Mouse (Mus musculus) spleen, adult 10 weeks (tissue): ENCODE measurements around the gene Cops6. TPM values are rescaled to one million over a fixed set of nuclear protein-coding genes. Genes with fewer than 3 reads are reported as not detected.

Experiments
- polyA plus RNA-seq: library from polyadenylated mRNA; stranded (reverse); fragments of 350-450 nt; fragmentation: Illumina TruSeq; extraction: RNeasy Lipid Tissue Mini Kit (QIAGEN cat#74804); gene quantifications from one replicate; pipeline ENCODE4 v1.2.3, GENCODE M21; 2015; ENCODE audit warnings: low replicate concordance; ENCODE audit not compliant: insufficient read depth

Cops6 gene
- 87.2 TPM for polyA plus RNA-seq

DNA sequence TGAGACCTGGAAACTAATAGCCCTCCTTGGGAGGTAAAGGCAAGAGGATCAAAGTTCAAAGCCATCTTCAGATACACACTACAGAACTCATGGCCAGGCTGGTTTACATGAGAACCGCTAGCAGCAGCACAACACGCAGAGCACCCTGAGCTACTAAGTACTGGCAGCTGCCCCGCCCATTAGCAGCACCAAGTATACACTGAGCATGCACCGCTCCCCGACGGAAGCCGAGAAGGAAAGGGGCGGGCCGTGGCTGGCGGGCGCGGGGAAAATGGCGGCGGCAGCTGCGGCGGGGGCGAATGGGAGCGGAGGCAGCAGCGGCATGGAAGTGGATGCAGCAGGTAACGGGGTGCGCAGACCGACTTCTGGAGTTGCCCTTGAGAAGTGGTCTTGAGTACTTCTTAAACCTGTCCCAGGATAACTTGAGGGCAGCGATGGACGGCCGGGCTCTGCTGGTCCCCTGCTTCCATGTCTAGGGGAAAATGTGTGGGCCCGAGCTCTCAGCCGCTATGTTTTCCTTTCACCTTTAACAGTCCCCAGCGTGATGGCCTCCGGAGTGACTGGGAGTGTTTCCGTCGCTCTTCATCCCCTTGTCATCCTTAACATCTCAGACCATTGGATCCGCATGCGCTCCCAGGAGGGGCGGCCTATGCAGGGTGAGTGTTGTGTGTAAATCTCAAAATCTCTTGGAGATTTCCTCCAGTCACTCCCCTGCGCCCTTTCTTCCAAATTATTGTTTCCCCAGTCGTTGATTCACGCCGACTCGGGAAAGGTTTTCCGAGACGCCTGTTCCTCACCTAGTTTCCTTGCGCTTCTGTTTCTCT, at the start of gene Cops6:
Gene Cops6, plus strand, starts transcription at position 230 of the 824 bp plus-strand sequence.

DNA sequence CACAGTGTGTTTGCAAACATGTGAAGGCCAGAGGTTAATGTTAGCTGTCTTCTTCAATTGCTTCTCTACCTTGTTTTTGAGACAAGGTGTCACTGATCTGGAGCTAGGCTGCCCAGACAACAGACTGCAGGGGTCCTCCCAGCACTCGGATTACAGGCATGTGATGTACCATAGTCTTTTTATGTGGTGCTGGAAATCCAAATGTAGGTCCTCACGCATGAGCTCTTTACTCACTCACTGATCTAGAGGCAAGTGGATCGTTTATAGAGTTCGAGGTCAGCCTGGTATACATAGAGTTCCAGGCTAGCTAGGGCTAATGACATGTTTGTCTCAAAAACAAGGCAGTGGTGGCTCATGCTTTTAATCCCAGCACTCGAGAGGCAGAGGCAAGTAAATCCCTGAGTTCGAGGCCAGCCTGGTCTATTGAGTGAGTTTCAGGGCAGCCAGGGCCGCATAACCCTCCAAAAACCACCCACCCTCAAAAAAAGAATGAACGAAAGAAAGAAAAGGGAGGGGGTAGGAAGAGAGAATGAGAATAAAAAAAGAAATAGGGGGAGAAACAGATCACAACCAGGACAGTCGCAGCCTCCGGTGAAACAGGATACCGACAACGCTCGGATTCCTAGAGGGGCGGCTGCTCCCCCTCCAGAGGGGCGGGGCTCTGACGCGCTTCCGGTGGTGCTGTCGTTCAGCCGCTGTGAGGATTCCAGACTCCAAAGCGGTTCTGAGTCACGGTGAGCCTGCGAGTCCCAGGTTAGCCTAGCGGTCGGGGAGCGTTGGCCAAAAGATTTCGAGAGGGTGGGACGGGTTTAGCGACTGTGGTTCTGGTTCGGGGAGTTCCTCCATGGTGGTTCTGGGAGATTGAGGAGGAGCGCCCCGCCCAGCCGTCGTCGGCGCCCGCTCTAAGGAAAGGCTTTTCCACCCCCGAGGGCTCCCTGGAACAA, 44.3 kb upstream of the Cops6 start, which contains the start of gene Zscan21:
Gene Zscan21, plus strand, starts transcription at position 649 of the 944 bp plus-strand sequence.

DNA sequence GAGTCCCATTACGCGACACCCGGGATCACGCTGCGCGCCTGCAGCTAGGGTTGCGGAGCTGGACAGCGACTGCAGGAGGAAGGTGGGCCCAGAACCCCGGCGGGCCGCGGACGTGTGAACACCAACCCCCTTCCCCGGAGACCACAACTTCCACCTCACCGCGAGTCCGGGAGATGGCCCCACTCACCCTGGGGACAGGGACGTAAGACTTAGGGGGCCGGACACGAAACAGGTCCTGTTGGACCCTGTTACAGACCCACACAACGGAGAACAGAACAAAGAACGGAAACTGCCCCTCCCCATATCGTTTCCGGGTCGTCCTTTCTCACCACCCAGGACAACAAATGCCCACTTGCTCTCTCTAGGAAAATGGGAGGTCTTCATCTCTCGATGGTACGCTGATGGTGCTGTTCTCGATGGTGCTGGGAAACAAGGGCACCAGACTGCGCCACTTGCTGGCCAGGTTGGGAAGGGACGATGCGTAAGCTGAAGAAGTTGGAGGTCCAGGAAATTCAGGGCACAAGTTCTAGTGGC, 5.4 kb upstream of the Cops6 start, which contains the start of gene Zfp113:
Gene Zfp113, minus strand, starts transcription at position 302 of the 534 bp plus-strand sequence.

DNA sequence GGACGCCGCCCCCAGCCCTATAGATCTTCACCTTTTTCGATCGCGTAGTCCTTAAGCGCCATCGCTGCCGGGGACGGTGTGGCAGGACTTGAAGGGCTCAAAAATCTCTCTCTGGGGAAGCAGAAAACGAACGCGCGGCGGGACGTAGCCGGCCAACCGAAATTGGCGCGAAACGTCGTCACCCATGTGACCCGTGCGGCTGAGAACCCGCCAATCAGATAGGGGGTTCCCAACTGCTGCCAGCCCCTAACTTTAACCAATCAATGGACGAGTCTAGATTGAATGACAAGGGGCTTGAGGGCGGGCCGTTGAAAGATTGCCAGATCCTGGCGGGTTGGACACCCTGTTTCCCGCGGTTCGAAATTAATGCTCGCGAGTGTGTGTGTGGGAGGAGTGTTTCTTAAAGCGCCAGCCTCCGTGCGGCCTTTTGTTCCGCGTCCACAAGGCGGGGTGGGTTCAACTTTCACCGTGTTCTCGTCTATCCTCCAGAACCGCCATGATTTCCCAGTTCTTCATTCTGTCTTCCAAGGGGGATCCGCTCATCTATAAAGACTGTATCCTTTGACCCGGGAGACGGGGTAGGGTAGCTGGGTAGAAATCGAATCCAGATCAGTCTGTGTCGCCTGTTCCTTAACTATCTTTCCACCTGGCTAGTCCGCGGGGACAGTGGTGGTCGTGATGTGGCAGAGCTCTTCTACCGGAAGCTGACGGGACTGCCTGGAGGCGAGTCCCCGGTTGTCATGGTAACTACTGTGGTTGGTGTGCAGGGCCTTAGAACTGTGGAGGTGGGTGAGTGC, 11.0 kb downstream of the Cops6 start, which contains the start of the genes Ap4m1 and Mcm7:
Gene Ap4m1, plus strand, starts transcription at position 308 of the 797 bp plus-strand sequence.
Gene Mcm7, minus strand, starts transcription at position 728 of the 797 bp plus-strand sequence.

DNA sequence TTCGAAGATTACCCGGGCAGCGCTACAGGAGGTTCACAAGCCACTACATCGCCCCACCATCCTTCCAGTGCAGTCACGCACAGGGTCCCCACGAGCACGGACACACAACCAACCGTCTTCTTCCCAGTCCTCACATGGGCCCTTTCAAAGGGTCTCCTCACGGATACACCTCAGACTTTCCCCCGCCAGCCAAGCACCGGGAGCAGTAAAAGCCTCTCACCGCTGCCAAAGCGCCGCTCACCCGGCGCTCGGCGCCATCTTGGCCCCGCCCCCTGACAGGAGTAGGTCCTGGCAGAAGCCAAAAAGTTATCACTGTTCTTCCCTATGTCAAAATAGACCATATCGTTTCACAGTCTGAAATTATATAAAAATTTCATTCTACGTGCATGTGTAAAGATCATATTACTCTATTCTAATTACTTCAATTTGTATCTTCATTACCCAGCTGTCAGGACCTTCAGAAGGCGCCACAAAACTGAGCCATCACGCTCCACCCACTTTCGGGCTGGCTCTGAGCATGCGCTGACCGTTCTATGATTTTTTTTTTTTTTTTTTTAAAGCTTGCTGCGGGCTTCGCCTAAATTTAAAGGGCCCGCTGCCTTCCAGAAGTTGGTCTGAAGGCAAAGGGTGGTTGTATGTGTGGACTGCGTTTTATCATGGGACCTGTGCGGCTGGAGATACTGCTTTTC, 26.2 kb downstream of the Cops6 start, which contains the start of the genes Taf6 and Cnpy4:
Gene Taf6, minus strand, starts transcription at position 502 of the 689 bp plus-strand sequence.
Gene Cnpy4, plus strand, starts transcription at position 536 of the 689 bp plus-strand sequence.

DNA sequence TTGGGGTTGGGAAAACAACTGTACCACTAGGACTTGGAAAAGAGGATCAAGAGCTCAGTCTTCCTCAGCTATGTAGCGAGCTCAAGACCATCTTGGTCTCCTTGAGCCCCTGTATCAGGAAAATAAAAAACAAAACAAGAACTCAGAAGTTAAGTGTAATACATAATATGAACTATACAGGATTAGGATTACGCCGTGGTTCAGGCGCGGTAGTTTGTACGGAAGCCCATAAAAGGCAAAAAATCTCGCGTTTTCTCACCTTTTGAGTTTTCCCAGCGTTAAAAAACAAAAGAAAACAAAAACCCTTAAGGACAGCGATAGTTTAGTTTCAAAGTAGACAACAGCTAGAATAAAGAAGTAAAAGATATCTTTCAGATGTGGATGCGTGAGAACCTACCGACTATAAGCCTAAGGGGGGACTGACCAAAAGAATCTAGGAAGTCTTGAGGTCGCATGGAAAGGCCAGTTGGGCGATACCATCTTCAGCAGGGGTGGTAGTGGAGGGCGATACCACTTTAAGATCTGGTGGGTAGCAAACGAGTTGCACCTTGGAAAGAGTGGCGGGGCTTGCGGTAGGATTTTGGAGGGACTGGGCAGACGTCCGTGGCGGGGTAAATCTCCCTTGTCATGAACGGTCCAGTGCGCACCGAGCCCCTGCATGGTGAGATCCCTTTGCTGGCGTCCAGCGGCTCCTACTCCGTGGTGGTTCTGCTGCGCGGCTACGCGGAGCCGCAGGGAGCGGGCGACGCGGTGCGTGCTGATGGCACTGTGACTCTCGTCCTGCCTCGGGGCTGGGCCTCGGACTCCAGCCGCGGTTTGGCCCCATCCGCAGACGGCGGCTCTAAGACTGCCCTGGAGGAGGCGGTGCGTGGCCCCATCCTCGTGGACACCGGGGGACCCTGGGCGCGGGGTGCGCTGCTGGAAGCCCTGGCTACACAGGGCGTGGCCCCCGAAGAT, 33.2 kb downstream of the Cops6 start, which contains the start of gene Mblac1:
Gene Mblac1, plus strand, starts transcription at position 544 of the 957 bp plus-strand sequence.

Other genes starting within 250 kb of the Cops6 start
- not detected for gene Cyp3a13, start 239.5 kb upstream of the Cops6 start, polyA plus RNA-seq
- gene Gjc3, start 198.0 kb upstream of the Cops6 start, polyA plus RNA-seq: not detected
- gene Azgp1, start 179.6 kb upstream of the Cops6 start, polyA plus RNA-seq: not detected
- not detected for gene Smok3a, start 139.8 kb upstream of the Cops6 start, polyA plus RNA-seq
- not detected for gene Smok3b, start 139.6 kb upstream of the Cops6 start, polyA plus RNA-seq
- gene Smok3c, start 107.9 kb upstream of the Cops6 start, polyA plus RNA-seq: not detected
- 13.1 TPM for gene Zkscan1, start 76.0 kb upstream of the Cops6 start, polyA plus RNA-seq
- 19.8 TPM for gene Zscan21, start 44.2 kb upstream of the Cops6 start, polyA plus RNA-seq
- 13.6 TPM for gene Zfp113, start 5.3 kb upstream of the Cops6 start, polyA plus RNA-seq
- 27.2 TPM for gene Ap4m1, start 10.9 kb downstream of the Cops6 start, polyA plus RNA-seq
- 78.9 TPM for gene Mcm7, start 11.4 kb downstream of the Cops6 start, polyA plus RNA-seq
- gene Taf6, start 26.4 kb downstream of the Cops6 start, polyA plus RNA-seq: 25.7 TPM
- gene Cnpy4, start 26.4 kb downstream of the Cops6 start, polyA plus RNA-seq: 29.8 TPM
- gene Mblac1, start 33.2 kb downstream of the Cops6 start, polyA plus RNA-seq: 1.4 TPM
- gene Nxpe5, start 64.8 kb downstream of the Cops6 start, polyA plus RNA-seq: 2.1 TPM
- 18.6 TPM for gene Lamtor4, start 94.4 kb downstream of the Cops6 start, polyA plus RNA-seq
- 30.6 TPM for gene BC037034, start 103.0 kb downstream of the Cops6 start, polyA plus RNA-seq
- 0.12 TPM for gene Gal3st4, start 111.8 kb downstream of the Cops6 start, polyA plus RNA-seq
- not detected for gene Gm43720, start 118.9 kb downstream of the Cops6 start, polyA plus RNA-seq
- gene Gpc2, start 118.9 kb downstream of the Cops6 start, polyA plus RNA-seq: 3.7 TPM
- gene Stag3, start 119.2 kb downstream of the Cops6 start, polyA plus RNA-seq: 2.2 TPM
- gene Pvrig, start 180.9 kb downstream of the Cops6 start, polyA plus RNA-seq: 6.7 TPM